Mouse (Mus musculus) heart, embryonic 16.5 days (tissue): Measurements from ENCODE around the gene Dgki. TPM values are rescaled to one million over a fixed set of nuclear protein-coding genes. Genes with fewer than 3 reads are reported as not detected.

Experiments
- ATAC-seq: fragments of 200-750 bp; cut with Nextera tagmentation; replicated peaks from 2 replicates; pipeline ENCODE4 v1.8.0; 2017; ENCODE audit warnings: moderate number of reproducible peaks; ENCODE audit not compliant: insufficient read depth, low FRiP score; ENCODE audit errors: extremely low read depth
- H3K27ac ChIP-seq: fragments of 300-500 bp; sonication (generic); 2 replicates; pipeline ENCODE4 v1.5.1; 2014; ENCODE audit warnings: mild to moderate bottlenecking, low read length, control low read depth, moderate library complexity
- H3K27me3 ChIP-seq: fragments of 300-500 bp; sonication (generic); 2 replicates; pipeline ENCODE4 v1.6.1; 2014; ENCODE audit warnings: low read length, mixed read lengths; ENCODE audit not compliant: control insufficient read depth, insufficient read depth
- H3K36me3 ChIP-seq: fragments of 300-500 bp; sonication (generic); 2 replicates; pipeline ENCODE4 v1.6.1; 2014; ENCODE audit not compliant: control insufficient read depth, insufficient read depth
- H3K4me1 ChIP-seq: fragments of 300-500 bp; sonication (generic); 2 replicates; pipeline ENCODE4 v1.6.1; 2014; ENCODE audit warnings: low read length, mixed read lengths; ENCODE audit not compliant: control insufficient read depth, insufficient read depth
- H3K4me2 ChIP-seq: fragments of 300-500 bp; sonication (generic); 2 replicates; pipeline ENCODE4 v1.6.1; 2014; ENCODE audit warnings: low read depth, mild to moderate bottlenecking, control low read depth, low read length
- H3K4me3 ChIP-seq: fragments of 300-500 bp; sonication (generic); 2 replicates; pipeline ENCODE4 v1.5.1; 2014; ENCODE audit warnings: mild to moderate bottlenecking, control low read depth, low read length
- H3K9ac ChIP-seq: fragments of 300-500 bp; sonication (generic); 2 replicates; pipeline ENCODE4 v1.6.1; 2014; ENCODE audit warnings: low read length, control low read depth
- H3K9me3 ChIP-seq: fragments of 300-500 bp; sonication (generic); replicated peaks from 2 replicates; pipeline ENCODE4 v1.6.1; 2016; ENCODE audit warnings: low read length; ENCODE audit not compliant: control insufficient read depth
- WGBS: fragments of 180-500 bp; shearing (Covaris S2); extraction: QIAGEN DNeasy Blood & Tissue Kit; methylation state at CpG from one replicate; pipeline ENCODE4 v1.1.7; 2014; 5-methylcytosine and 5-hydroxymethylcytosine counted together
- polyA plus RNA-seq: library from polyadenylated mRNA; unstranded; fragments of >200 nt; fragmentation: Nextera tagmentation; extraction: Ambion mirVana; gene quantifications from 2 replicates; pipeline ENCODE4 v1.2.1, GENCODE M21; 2015

Dgki gene
- polyA plus RNA-seq, 1 experiment from 2014 or later: 0.47 TPM

GRCm38 (mm10) chr6:36907191-36907590 lies 392.8 kb downstream of the Dgki start:
- no peak overlapping the region for H3K27ac ChIP-seq
- peaks cover 6% of the 10 kb centered on the region; the same call in 1 of the 2 replicates for H3K4me1 ChIP-seq
- H3K9me3 ChIP-seq: no peaks in the 10 kb centered on the region
- H3K4me3 ChIP-seq: no peak overlapping the region
- H3K4me2 ChIP-seq: no peak overlapping the region
- 55% methylated on average over 3 of the region's 3 CpGs for WGBS
- H3K27me3 ChIP-seq: no peaks in the 10 kb centered on the region
- no peak overlapping the region for H3K9ac ChIP-seq
- no peaks in the 10 kb centered on the region for H3K36me3 ChIP-seq
- no peak for ATAC-seq

GRCm38 (mm10) chr6:36905965-36906364 lies 394.0 kb downstream of the Dgki start:
- no peak overlapping the region for H3K4me3 ChIP-seq
- H3K27me3 ChIP-seq: no peaks in the 10 kb centered on the region
- H3K9ac ChIP-seq: no peak overlapping the region
- H3K9me3 ChIP-seq: no peaks in the 10 kb centered on the region
- no peak for ATAC-seq
- no peaks in the 10 kb centered on the region for H3K36me3 ChIP-seq
- no peak overlapping the region for H3K27ac ChIP-seq
- H3K4me1 ChIP-seq: peaks cover 6% of the 10 kb centered on the region; the same call in 1 of the 2 replicates
- H3K4me2 ChIP-seq: no peak overlapping the region
- 75% methylated on average over 3 of the region's 3 CpGs for WGBS

GRCm38 (mm10) chr6:36904911-36905310 lies 395.1 kb downstream of the Dgki start:
- no peak overlapping the region for H3K4me3 ChIP-seq
- 68% methylated on average over 5 of the region's 5 CpGs for WGBS
- ATAC-seq: 0 out of 2 replicates have a peak, but pooled peaks have one; percentile 37
- peaks cover 6% of the 10 kb centered on the region; the same call in 1 of the 2 replicates for H3K4me1 ChIP-seq
- H3K27ac ChIP-seq: 0 out of 2 replicates have a peak overlapping the region, but pooled peaks have one; percentile 9
- no peak overlapping the region for H3K9ac ChIP-seq
- no peaks in the 10 kb centered on the region for H3K9me3 ChIP-seq
- H3K4me2 ChIP-seq: no peak overlapping the region
- no peaks in the 10 kb centered on the region for H3K36me3 ChIP-seq
- no peaks in the 10 kb centered on the region for H3K27me3 ChIP-seq

- Histone ChIP-seq H3K27me3 (no peaks in the 10 kb centered on the region), H3K4me3 (no peak overlapping the region), H3K4me2 (no peak overlapping the region), H3K4me1 (peaks cover 6% of the 10 kb centered on the region; the same call in 1 of the 2 replicates), H3K9ac (no peak overlapping the region), H3K36me3 (no peaks in the 10 kb centered on the region), H3K9me3 (no peaks in the 10 kb centered on the region), H3K27ac (peak overlapping the region; percentile 9; the same call in 1 of the 2 replicates)
- WGBS: 22% methylated on average over 5 of the region's 5 CpGs
- ATAC-seq: no peak
Observed at GRCm38 (mm10) chr6:36903821-36904220, 396.2 kb downstream of the Dgki start.

GRCm38 (mm10) chr6:36903159-36903794 lies 396.7 kb downstream of the Dgki start:
- WGBS: 49% methylated on average over 8 of the region's 8 CpGs
- no peak for ATAC-seq
- peak overlapping the region; percentile 29 for H3K27ac ChIP-seq

GRCm38 (mm10) chr6:36899872-36900271 lies 400.1 kb downstream of the Dgki start:
- Histone ChIP-seq H3K36me3 (no peaks in the 10 kb centered on the region), H3K4me1 (peaks cover 11% of the 10 kb centered on the region), H3K4me3 (no peak overlapping the region), H3K27ac (no peak overlapping the region), H3K4me2 (no peak overlapping the region), H3K9me3 (no peaks in the 10 kb centered on the region), H3K27me3 (no peaks in the 10 kb centered on the region), H3K9ac (no peak overlapping the region)
- ATAC-seq: no peak
- 82% methylated on average over 4 of the region's 4 CpGs for WGBS

More at GRCm38 (mm10) chr6:36903159-36903794, 396.7 kb downstream of the Dgki start:
- Histone ChIP-seq H3K36me3 (no peaks in the 10 kb centered on the region), H3K9ac (no peak overlapping the region), H3K4me2 (no peak overlapping the region), H3K4me1 (peaks cover 6% of the 10 kb centered on the region; the same call in 1 of the 2 replicates), H3K9me3 (no peaks in the 10 kb centered on the region), H3K4me3 (no peak overlapping the region), H3K27me3 (no peaks in the 10 kb centered on the region)

- Histone ChIP-seq H3K9ac (no peak overlapping the region), H3K27me3 (no peaks in the 10 kb centered on the region), H3K4me2 (no peak overlapping the region), H3K4me3 (no peak overlapping the region), H3K9me3 (no peaks in the 10 kb centered on the region), H3K4me1 (peaks cover 5% of the 10 kb centered on the region), H3K36me3 (no peaks in the 10 kb centered on the region), H3K27ac (peak overlapping the region; percentile 63)
- WGBS: 49% methylated on average over 6 of the region's 6 CpGs
- no peak for ATAC-seq
Observed at GRCm38 (mm10) chr6:36898412-36898811, 401.6 kb downstream of the Dgki start.

- H3K27me3 ChIP-seq: no peaks in the 10 kb centered on the region
- no peak overlapping the region for H3K27ac ChIP-seq
- no peak overlapping the region for H3K4me2 ChIP-seq
- no peaks in the 10 kb centered on the region for H3K36me3 ChIP-seq
- 27% methylated on average over 3 of the region's 3 CpGs for WGBS
- no peaks in the 10 kb centered on the region for H3K9me3 ChIP-seq
- no peak overlapping the region for H3K9ac ChIP-seq
- H3K4me1 ChIP-seq: peaks cover 5% of the 10 kb centered on the region
- no peak for ATAC-seq
- H3K4me3 ChIP-seq: no peak overlapping the region
Observed at GRCm38 (mm10) chr6:36897616-36898149, 402.3 kb downstream of the Dgki start.

- Histone ChIP-seq H3K9ac (no peak overlapping the region), H3K27ac (peak overlapping the region; percentile 54), H3K36me3 (no peaks in the 10 kb centered on the region), H3K4me3 (no peak overlapping the region), H3K4me1 (peaks cover 5% of the 10 kb centered on the region), H3K27me3 (no peaks in the 10 kb centered on the region), H3K4me2 (no peak overlapping the region), H3K9me3 (no peaks in the 10 kb centered on the region)
- ATAC-seq: peak; percentile 72; the same call in 1 of the 2 replicates
- 33% methylated on average over 2 of the region's 2 CpGs for WGBS
Observed at GRCm38 (mm10) chr6:36896656-36897055, 403.3 kb downstream of the Dgki start.
